Mouse (Mus musculus) MEL (cell line): ENCODE measurements around the gene Tprn.

Experiments
- BHLHE40 ChIP-seq: IDR thresholded peaks from 2 replicates; pipeline ENCODE4 v1.6.1; 2012; ENCODE audit warnings: low read depth, mild to moderate bottlenecking, inconsistent platforms, low read length, improper control_type of control experiment, borderline replicate concordance
- CTCF ChIP-seq, 3 experiments: IDR thresholded peaks in 2 of 3; conservative IDR thresholded peaks in 1 of 3; 2 replicates each; pipeline ENCODE4 v1.5.1; 2011 to 2012; ENCODE audit warnings: low read length in 3 of 3, low read depth in 2 of 3, mild to moderate bottlenecking in 2 of 3, improper control_type of control experiment in 1 of 3, inconsistent platforms in 1 of 3, mixed read lengths in 1 of 3, moderate library complexity in 1 of 3; ENCODE audit not compliant: control insufficient read depth in 1 of 3, insufficient read depth in 1 of 3, poor library complexity in 1 of 3, severe bottlenecking in 1 of 3
- EP300 ChIP-seq, 2 experiments: IDR thresholded peaks; 2 replicates each; pipeline ENCODE4 v1.6.1; 2011; ENCODE audit warnings: improper control_type of control experiment in 2 of 2, low read length in 2 of 2, low read depth in 1 of 2, mild to moderate bottlenecking in 1 of 2
- GATA1 ChIP-seq: IDR thresholded peaks from 2 replicates; pipeline ENCODE4 v1.6.1; 2011; ENCODE audit warnings: low read depth, low read length, improper control_type of control experiment
- MYB ChIP-seq: IDR thresholded peaks from 2 replicates; pipeline ENCODE4 v1.6.1; 2011; ENCODE audit warnings: mild to moderate bottlenecking, low read depth, low read length, improper control_type of control experiment
- NELFE ChIP-seq: IDR thresholded peaks from 2 replicates; pipeline ENCODE4 v1.6.1; 2011; ENCODE audit warnings: low read depth, low read length, improper control_type of control experiment
- POLR2A ChIP-seq, 2 experiments: IDR thresholded peaks; 2 replicates each; pipeline ENCODE4 v1.6.1; 2011 to 2012; ENCODE audit warnings: low read length in 2 of 2, mild to moderate bottlenecking in 2 of 2, control low read depth in 1 of 2, improper control_type of control experiment in 1 of 2, low read depth in 1 of 2, moderate library complexity in 1 of 2; ENCODE audit not compliant: control insufficient read depth in 1 of 2, insufficient read depth in 1 of 2, poor library complexity in 1 of 2
- POLR2AphosphoS5 ChIP-seq: IDR thresholded peaks from 2 replicates; pipeline ENCODE4 v1.6.1; 2012; ENCODE audit warnings: low read depth, borderline replicate concordance, mild to moderate bottlenecking, inconsistent platforms, low read length, moderate library complexity, mixed read lengths
- TAL1 ChIP-seq: IDR thresholded peaks from 2 replicates; pipeline ENCODE4 v1.6.1; 2012; ENCODE audit warnings: mild to moderate bottlenecking, inconsistent platforms, low read length, moderate library complexity, mixed read lengths
- USF1 ChIP-seq: IDR thresholded peaks from 2 replicates; pipeline ENCODE4 v1.6.1; 2014; ENCODE audit warnings: low read depth, mild to moderate bottlenecking, inconsistent platforms, low read length, improper control_type of control experiment, moderate library complexity
- USF2 ChIP-seq, 2 experiments: IDR thresholded peaks; 2 replicates each; pipeline ENCODE4 v1.6.1; 2011 to 2012; ENCODE audit warnings: improper control_type of control experiment in 2 of 2, low read length in 2 of 2, borderline replicate concordance in 1 of 2, inconsistent platforms in 1 of 2, low read depth in 1 of 2, mild to moderate bottlenecking in 1 of 2; ENCODE audit not compliant: insufficient read depth in 1 of 2

DNA sequence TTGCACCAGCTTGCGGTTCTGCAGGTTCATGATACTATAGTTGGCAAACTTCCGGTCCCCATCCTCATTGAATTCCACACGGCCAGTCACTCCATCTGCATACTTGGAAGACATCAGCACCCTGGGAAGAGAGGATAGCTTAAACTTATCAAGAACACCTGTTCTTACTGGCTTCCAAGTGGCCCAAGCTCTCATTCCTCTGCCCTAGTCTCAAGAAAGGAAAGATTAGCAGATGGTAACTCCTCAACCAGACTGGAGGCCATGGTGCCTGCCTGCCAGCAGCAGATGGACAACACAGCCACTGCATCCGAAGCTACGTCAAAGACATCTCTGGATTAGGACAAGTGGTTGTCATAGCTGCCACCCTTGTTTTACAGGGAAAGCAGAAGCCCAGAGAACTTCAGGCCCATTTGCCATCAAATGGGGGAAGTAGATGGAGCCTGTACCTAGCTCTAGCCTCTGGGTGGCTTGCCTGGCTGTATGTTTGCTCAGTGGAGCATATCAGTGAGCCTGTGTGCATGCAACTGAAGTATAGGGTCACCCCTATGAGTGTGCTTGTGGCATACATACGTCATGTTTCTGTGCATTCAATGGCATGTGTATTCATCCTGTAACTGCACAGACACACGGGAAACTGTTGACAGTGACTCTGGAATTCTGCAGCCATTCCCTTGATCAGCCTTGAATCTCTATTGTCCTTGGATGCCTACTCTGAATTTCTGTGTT is 41.7 kb downstream of the Tprn start:
- TF ChIP-seq NELFE (no peak), CTCF (IDR thresholded peaks at IDR 0.05 in 2 of 3, conservative IDR thresholded peaks at IDR 0.05 in 1 of 3; ENCODE audit: control insufficient read depth in 1 of 3, insufficient read depth in 1 of 3, low read depth in 2 of 3, low read length in 3 of 3, poor library complexity in 1 of 3, severe bottlenecking in 1 of 3) (no peak), GATA1 (no peak), USF2 (IDR thresholded peaks at IDR 0.05; ENCODE audit: borderline replicate concordance in 1 of 2, insufficient read depth in 1 of 2, low read depth in 1 of 2, low read length in 2 of 2) (no peak), POLR2A (IDR thresholded peaks at IDR 0.05; ENCODE audit: control insufficient read depth in 1 of 2, insufficient read depth in 1 of 2, low read depth in 1 of 2, low read length in 2 of 2, poor library complexity in 1 of 2) (no peak), POLR2AphosphoS5 (no peak), BHLHE40 (no peak), TAL1 (no peak), USF1 (no peak), EP300 (IDR thresholded peaks at IDR 0.05; ENCODE audit: low read depth in 1 of 2, low read length in 2 of 2) (no peak), MYB (no peak)
